Comparison of ENCODE assay signal across 8 mouse cellular contexts in genomic region chr3:95110911-95111726, GRCm38 (mm10). TPM values are rescaled to one million over a fixed set of nuclear protein-coding genes. Genes with fewer than 3 reads are reported as not detected.
DNase-seq lines count a peak whose midpoint lies in the region; ATAC-seq lines count a peak whose summit lies in the region.

Gene Vps72, plus strand, starts transcription at chr3:95111022.

- WGBS in forebrain, embryonic 14.5 days = under 1% methylated on average over 53 of the region's 54 CpGs
- WGBS in neural tube, embryonic 15.5 days = under 1% methylated on average over 53 of the region's 54 CpGs

- peak within 1 kb of the TSS; percentile 96 for H3K27ac ChIP-seq in forebrain, embryonic 14.5 days (ENCODE audit: low read depth, low read length)
- peak within 1 kb of the TSS; percentile 95 for H3K27ac ChIP-seq in neural tube, embryonic 15.5 days (replicated peaks)

- peaks cover 18% of the 10 kb centered on the region for H3K36me3 ChIP-seq in forebrain, embryonic 14.5 days (ENCODE audit: control insufficient read depth, insufficient read depth, low read length)
- peaks cover 12% of the 10 kb centered on the region for H3K36me3 ChIP-seq in neural tube, embryonic 15.5 days

- peak within 1 kb of the TSS; percentile 67 for H3K4me3 ChIP-seq in forebrain, embryonic 14.5 days (ENCODE audit: low read depth, low read length)
- H3K4me3 ChIP-seq in neural tube, embryonic 15.5 days (replicated peaks) = peak within 1 kb of the TSS; percentile 87

- H3K4me2 ChIP-seq in forebrain, embryonic 14.5 days (ENCODE audit: low read length) = peak within 1 kb of the TSS; percentile 48
- H3K4me2 ChIP-seq in neural tube, embryonic 15.5 days = peak within 1 kb of the TSS; percentile 58

- intact Hi-C loops in heart, postnatal 14 days (cut with DNase I) = no loop called here

- H3K27me3 ChIP-seq in forebrain, embryonic 14.5 days (replicated peaks; ENCODE audit: control insufficient read depth, insufficient read depth, low read length) = no peaks in the 10 kb centered on the region
- H3K27me3 ChIP-seq in neural tube, embryonic 15.5 days (replicated peaks) = no peaks in the 10 kb centered on the region

- peak; percentile 95 for DNase-seq in ES-CJ7 (ENCODE audit: low read depth, low spot score)
- peak; percentile 80 for DNase-seq in cerebellum, adult 11 months
- DNase-seq in forebrain, embryonic 14.5 days (ENCODE audit: low spot score) = peak; percentile 97
- DNase-seq in heart, postnatal 14 days = peak; percentile 85 to 89
- DNase-seq in layer of hippocampus, adult 11-12 months (ENCODE audit: low spot score) = peak; percentile 89
- DNase-seq in lung, adult 18-20 months = peak; percentile 91 to 93
- peak; percentile 93 for DNase-seq in testis, postnatal 14 days (ENCODE audit: low spot score)

- H3K4me1 ChIP-seq in forebrain, embryonic 14.5 days (ENCODE audit: control insufficient read depth, insufficient read depth, low read length) = peaks cover 8% of the 10 kb centered on the region
- peaks cover 20% of the 10 kb centered on the region for H3K4me1 ChIP-seq in neural tube, embryonic 15.5 days

- no peaks in the 10 kb centered on the region for H3K9me3 ChIP-seq in forebrain, embryonic 14.5 days (replicated peaks; ENCODE audit: control insufficient read depth, low read length)
- no peaks in the 10 kb centered on the region for H3K9me3 ChIP-seq in neural tube, embryonic 15.5 days (replicated peaks)

- ATAC-seq in forebrain, embryonic 14.5 days = peak; percentile 78
- ATAC-seq in neural tube, embryonic 15.5 days (ENCODE audit: low FRiP score) = peak; percentile 82

- H3K9ac ChIP-seq in forebrain, embryonic 14.5 days (ENCODE audit: low read length) = peak within 1 kb of the TSS; percentile 82
- H3K9ac ChIP-seq in neural tube, embryonic 15.5 days (replicated peaks) = peak within 1 kb of the TSS; percentile 74

RNA-seq across cellular contexts. Expression of gene Vps72, which starts in this region (rescaled TPM):
- polyA plus RNA-seq in forebrain, embryonic 14.5 days (2014; fragmentation: Nextera tagmentation; extraction: Ambion mirVana) = 225 and 235 TPM in 2 replicates
- 10 to 100 TPM; 32.4 to 32.5 TPM for total RNA-seq in heart, postnatal 14 days (2021)
- 142 and 151 TPM in 2 replicates for polyA plus RNA-seq in neural tube, embryonic 15.5 days (2015; fragmentation: Nextera tagmentation; extraction: Ambion mirVana)

Comparison
In these comparisons a context has a peak if more than half of its experiments do, and no peak if none do; other contexts are left out.
1. Peak in every context shown above with its lines: DNase-seq, ATAC-seq, H3K4me3 ChIP-seq and H3K27ac ChIP-seq.